Mouse (Mus musculus) spleen, embryonic (tissue): ENCODE measurements around the gene Fcgr2b.

Source experiments
- CTCF ChIA-PET: fragments of 350-600 bp; sonication (Branson Sonifier 250); formaldehyde crosslinking; loops from one replicate; lab custom pipeline; 2022; lab: Charles Lee

Fcgr2b gene

GRCm38 (mm10) chr1:170932043-170932442, 44.3 kb downstream of the Fcgr2b start:
- CTCF ChIA-PET, result interaction anchor here (0.6 kb wide), 1 partner anchor 164 kb away, joined by 4 read pairs; no protein-coding TSS in a partner anchor

GRCm38 (mm10) chr1:170929245-170929644, 47.1 kb downstream of the Fcgr2b start:
- CTCF ChIA-PET, result interaction anchor here (1.1 kb wide), 1 partner anchor 54 kb away, joined by 3 read pairs; no protein-coding TSS in a partner anchor

GRCm38 (mm10) chr1:170928467-170928866, 47.9 kb downstream of the Fcgr2b start:
- CTCF ChIA-PET, result interaction anchor here (1.1 to 3.5 kb wide), 2 partner anchors 11 to 55 kb away, joined by 3 to 19 read pairs; no protein-coding TSS in a partner anchor

- CTCF ChIA-PET, result interaction anchor here (0.5 to 3.5 kb wide), 3 partner anchors 12 to 59 kb away, joined by 3 to 19 read pairs (median 4); no protein-coding TSS in a partner anchor
Measured at GRCm38 (mm10) chr1:170927378-170927777, 49.0 kb downstream of the Fcgr2b start, which contains the start of gene Fcrla. Gene Fcrla (minus strand): TSS chr1:170927583.

- CTCF ChIA-PET, result interaction anchor here (0.5 to 3.5 kb wide), 4 partner anchors 10 to 59 kb away, joined by 3 to 19 read pairs (median 4); no protein-coding TSS in a partner anchor
Measured at GRCm38 (mm10) chr1:170926941-170927340, 49.4 kb downstream of the Fcgr2b start.

DNA sequence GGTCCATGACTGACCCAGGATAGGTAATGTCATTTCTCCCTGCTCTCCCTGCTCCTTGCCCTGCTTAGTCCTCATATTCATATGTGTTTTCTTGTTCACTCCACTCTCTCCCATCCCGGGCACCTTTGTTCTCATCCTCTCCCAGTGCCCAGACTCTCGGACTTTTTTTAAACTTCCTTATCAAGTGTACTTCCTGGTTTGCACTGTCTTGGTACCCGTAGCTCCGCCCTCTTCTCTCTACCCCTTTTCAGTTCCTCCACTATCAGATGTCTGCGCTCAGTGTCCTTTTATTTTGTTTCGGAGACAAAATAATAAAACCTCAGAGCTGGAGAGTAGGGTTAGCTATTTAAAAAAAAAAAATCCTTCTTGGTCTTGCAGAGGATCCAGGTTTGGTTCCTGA, 51.9 kb downstream of the Fcgr2b start:
- CTCF ChIA-PET, result interaction anchor here (0.9 kb wide), 1 partner anchor 14 kb away, joined by 3 read pairs; no protein-coding TSS in a partner anchor

- CTCF ChIA-PET, result interaction anchor here (0.6 kb wide), 1 partner anchor 66 kb away, joined by 3 read pairs; no protein-coding TSS in a partner anchor
Measured at GRCm38 (mm10) chr1:170919308-170919707, 57.0 kb downstream of the Fcgr2b start.

- CTCF ChIA-PET, result interaction anchor here (0.6 to 0.9 kb wide), 3 partner anchors 25 to 62 kb away, joined by 3 to 4 read pairs (median 3); no protein-coding TSS in a partner anchor
Measured at GRCm38 (mm10) chr1:170915657-170916056, 60.7 kb downstream of the Fcgr2b start.

DNA sequence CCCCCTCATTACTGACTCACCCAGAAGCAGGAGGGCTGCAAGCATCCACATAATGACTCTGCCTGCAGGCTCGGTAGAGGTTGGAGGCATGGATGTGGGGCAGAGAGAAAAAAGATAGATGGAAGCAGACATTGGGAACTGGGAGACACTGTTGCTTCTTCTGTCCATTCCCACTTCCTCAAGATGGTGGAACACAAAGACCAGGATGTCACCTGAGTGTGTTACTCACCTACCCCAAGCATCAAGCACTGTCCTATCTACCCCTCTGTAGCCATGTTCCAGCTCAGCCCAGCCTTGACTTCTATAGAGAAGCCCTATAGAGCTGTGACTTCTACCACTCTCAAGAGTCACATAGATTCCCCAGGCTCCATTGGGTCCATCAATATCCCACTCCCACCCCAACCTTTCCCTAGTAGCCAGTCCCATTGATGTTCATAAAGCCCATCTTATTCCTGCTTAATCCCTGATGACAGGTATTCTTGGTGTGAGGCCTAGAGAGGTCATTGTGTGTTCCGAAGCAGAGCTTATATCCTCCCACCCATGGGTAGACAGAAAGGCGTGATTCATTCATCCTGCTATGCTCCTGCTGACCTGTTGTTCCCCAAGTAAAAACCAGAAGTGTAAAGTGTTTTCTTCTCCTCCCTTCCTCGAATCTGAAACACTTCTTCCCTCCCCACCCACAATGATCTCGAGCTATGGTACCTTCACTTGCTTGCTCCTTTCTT, 63.3 kb downstream of the Fcgr2b start, which contains the start of gene Fcrlb:
TSS of gene Fcrlb (minus strand) at position 51 of the 725 bp plus-strand sequence.
- CTCF ChIA-PET, result interaction anchor here (0.7 kb wide), 1 partner anchor 496 kb away, joined by 3 read pairs; no protein-coding TSS in a partner anchor

- CTCF ChIA-PET, result no interaction called here
Measured at GRCm38 (mm10) chr1:170911907-170912660, 64.3 kb downstream of the Fcgr2b start.
